Mouse (Mus musculus) embryonic fibroblast, embryonic 13.5 days (primary cell): ENCODE measurements around the gene Cdc42ep1. TPM values are rescaled to one million over a fixed set of nuclear protein-coding genes. Genes with fewer than 3 reads are reported as not detected.

Source experiments
- H3K27ac ChIP-seq: 2 replicates; pipeline ENCODE4 v1.5.1; 2012; ENCODE audit warnings: low read length, control low read depth, inconsistent platforms; ENCODE audit not compliant: insufficient read depth
- H3K4me1 ChIP-seq: 2 replicates; pipeline ENCODE4 v1.6.1; 2011; ENCODE audit warnings: low read length; ENCODE audit not compliant: control insufficient read depth, insufficient read depth
- H3K4me3 ChIP-seq: 2 replicates; pipeline ENCODE4 v1.5.1; 2011; ENCODE audit warnings: mild to moderate bottlenecking, control low read depth, low read length; ENCODE audit not compliant: insufficient read depth
- CTCF ChIP-seq: IDR thresholded peaks from 2 replicates; pipeline ENCODE4 v1.5.1; 2011; ENCODE audit warnings: mild to moderate bottlenecking, control low read depth, low read length, moderate library complexity, borderline replicate concordance; ENCODE audit not compliant: insufficient read depth
- POLR2A ChIP-seq: IDR thresholded peaks from 2 replicates; pipeline ENCODE4 v1.6.1; 2011; ENCODE audit warnings: low read depth, mild to moderate bottlenecking, control low read depth, low read length, moderate library complexity
- polyA plus RNA-seq: library from polyadenylated mRNA; stranded (reverse); fragments of >200 nt; gene quantifications from 2 replicates; pipeline ENCODE4 v1.2.4, GENCODE M21; 2011; ENCODE audit warnings: low read depth; ENCODE audit not compliant: missing spikeins, insufficient read length

Cdc42ep1 gene
- polyA plus RNA-seq, 1 experiment: 26.1 TPM

GRCm38 (mm10) chr15:78859311-78859710 is 16.9 kb downstream of the Cdc42ep1 start:
- TF ChIP-seq POLR2A (no peak), CTCF (no peak)
- no peak overlapping the region for H3K4me3 ChIP-seq
- H3K27ac ChIP-seq: no peak overlapping the region
- no peaks in the 10 kb centered on the region for H3K4me1 ChIP-seq

DNA sequence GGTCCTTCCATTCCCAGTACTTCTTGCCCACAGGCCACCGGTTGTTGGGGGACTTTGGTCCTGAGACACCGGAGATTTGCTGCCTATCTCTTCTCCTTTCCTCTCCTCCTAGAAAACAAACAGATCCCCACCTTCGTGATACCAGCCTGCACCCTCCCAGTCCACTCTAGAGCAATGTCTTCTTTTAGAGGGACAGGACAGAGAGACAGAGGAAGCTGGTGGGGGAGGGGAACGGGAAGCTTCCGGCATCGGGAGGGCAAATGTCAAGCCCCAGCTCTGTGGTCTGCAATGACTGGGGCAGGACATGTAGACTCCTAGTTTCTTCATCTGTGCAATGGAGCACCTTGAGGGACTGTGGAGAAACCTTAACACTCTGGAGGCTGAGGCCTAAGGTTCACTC is 17.3 kb downstream of the Cdc42ep1 start:
- H3K4me1 ChIP-seq: no peaks in the 10 kb centered on the region
- no peak for TF ChIP-seq POLR2A
- no peak for TF ChIP-seq CTCF
- no peak overlapping the region for H3K27ac ChIP-seq
- H3K4me3 ChIP-seq: no peak overlapping the region

DNA sequence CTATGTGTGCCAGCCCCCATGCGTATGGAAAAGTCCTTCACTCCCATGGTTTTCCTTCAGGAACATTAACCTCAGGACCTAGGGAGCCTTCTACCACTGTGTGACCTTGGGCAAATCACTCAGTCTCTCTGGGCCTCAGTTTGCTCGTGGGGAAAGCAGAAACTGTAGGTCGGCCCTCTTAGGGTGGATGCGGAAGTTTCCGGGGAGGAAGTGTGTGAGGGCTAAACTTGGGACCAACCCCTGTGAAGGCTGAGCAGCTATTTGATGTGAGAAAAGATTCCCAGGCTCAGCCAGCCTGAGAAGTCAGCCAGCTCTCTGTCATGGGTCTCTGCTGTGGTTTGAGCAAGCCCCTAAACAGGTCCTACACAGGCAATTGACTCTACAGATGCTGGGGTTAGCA is 19.9 kb downstream of the Cdc42ep1 start:
- H3K4me1 ChIP-seq: no peaks in the 10 kb centered on the region
- TF ChIP-seq CTCF: no peak
- TF ChIP-seq POLR2A: no peak
- no peak overlapping the region for H3K4me3 ChIP-seq
- no peak overlapping the region for H3K27ac ChIP-seq

- Histone ChIP-seq H3K4me1 (0 out of 2 replicates have a peak, but pooled peaks cover 2% of the 10 kb centered on the region), H3K27ac (no peak overlapping the region), H3K4me3 (no peak overlapping the region)
- TF ChIP-seq CTCF: no peak
- TF ChIP-seq POLR2A: no peak
Measured at GRCm38 (mm10) chr15:78863154-78863553, 20.7 kb downstream of the Cdc42ep1 start.

DNA sequence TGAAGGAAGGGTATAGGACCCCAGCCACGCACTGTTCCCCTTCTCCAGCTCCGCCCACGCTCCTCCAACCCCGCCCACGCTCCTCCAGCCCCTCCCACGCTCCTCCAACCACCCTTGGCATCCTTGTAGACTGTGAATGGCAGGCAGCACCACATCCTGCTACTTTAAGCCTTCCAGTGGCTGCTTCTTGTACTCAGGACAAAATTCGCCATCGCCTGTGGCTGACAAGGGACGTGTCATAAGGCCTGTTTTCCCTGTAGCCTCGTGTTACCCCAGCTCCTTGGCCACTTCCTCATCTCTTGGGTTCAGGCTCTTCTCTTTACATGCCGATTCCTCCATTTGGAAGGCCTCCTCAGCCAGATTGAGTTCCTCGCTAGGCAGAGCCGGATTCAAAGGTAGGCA is 21.4 kb downstream of the Cdc42ep1 start:
- H3K4me1 ChIP-seq: peaks cover 6% of the 10 kb centered on the region
- H3K4me3 ChIP-seq: no peak overlapping the region
- H3K27ac ChIP-seq: no peak overlapping the region
- no peak for TF ChIP-seq CTCF
- TF ChIP-seq POLR2A: no peak

DNA sequence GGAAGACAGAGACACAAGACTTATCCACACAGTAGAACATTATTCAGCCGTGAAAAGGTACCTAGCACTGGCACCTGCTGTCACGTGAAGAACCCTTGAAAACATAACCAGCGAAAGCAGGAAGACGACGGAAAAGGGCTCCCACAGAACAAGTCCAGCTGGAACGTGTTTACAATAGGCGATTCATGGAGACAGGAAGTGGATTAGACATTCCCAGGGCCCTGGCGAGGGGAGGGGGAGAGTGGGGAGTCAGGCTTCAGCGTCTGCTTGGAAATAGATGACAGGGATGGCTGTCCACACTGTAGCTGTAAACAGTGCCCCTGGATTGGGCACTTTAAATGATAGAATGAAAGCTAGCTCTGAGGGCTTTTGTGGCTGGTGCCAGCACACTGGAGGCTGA is 26.0 kb downstream of the Cdc42ep1 start:
- TF ChIP-seq POLR2A: no peak
- TF ChIP-seq CTCF: no peak
- Histone ChIP-seq H3K27ac (peak overlapping the region; percentile 65), H3K4me1 (peaks cover 6% of the 10 kb centered on the region), H3K4me3 (no peak overlapping the region)

DNA sequence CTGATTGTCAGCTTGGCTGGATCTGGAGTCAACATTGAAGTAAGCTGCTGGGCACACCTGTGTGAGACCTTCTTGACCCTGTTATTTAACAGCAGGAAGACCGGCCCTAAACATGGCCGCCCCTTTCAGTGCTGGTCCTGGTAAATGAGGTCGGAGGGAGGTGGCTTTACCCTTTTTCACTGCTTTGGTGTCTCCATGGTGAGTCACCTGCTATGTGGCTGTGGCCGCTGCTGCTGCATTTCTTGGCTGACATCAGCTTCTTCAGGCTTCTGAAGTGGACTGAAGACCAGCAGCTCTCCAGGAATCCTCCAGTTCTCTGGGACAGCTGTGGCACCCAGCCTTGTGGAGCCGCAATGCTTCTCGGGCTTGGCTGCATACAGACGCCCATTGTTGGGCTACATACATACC is 26.4 kb downstream of the Cdc42ep1 start:
- TF ChIP-seq CTCF: no peak
- TF ChIP-seq POLR2A: no peak
- Histone ChIP-seq H3K27ac (peak overlapping the region; percentile 65), H3K4me3 (no peak overlapping the region), H3K4me1 (peaks cover 6% of the 10 kb centered on the region)

DNA sequence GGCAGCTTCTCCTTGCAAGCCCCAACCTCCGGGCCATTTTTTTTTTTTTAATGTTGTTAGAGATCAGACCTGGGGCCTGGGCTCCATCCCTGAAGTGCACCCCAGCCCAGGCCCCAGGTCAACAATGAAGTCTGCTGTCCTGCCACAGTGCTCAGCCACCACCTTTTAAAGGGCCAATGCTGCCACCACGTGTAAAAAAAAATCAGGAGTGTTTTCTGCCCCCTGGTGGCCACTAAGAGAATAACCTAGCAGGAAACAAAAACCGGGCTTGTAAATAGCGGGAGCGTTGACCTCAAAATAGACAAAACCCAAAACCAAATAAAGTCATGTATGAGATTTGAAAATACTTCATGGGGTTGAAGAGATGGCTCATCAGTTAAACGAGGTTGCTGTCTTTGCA is 27.4 kb downstream of the Cdc42ep1 start:
- H3K27ac ChIP-seq: no peak overlapping the region
- TF ChIP-seq CTCF (no peak), POLR2A (no peak)
- no peak overlapping the region for H3K4me3 ChIP-seq
- H3K4me1 ChIP-seq: peaks cover 6% of the 10 kb centered on the region

- no peak for TF ChIP-seq CTCF
- TF ChIP-seq POLR2A: no peak
- Histone ChIP-seq H3K4me3 (no peak overlapping the region), H3K27ac (no peak overlapping the region), H3K4me1 (peaks cover 6% of the 10 kb centered on the region)
Measured at GRCm38 (mm10) chr15:78872021-78872608, 29.7 kb downstream of the Cdc42ep1 start.

- Histone ChIP-seq H3K4me1 (no peaks in the 10 kb centered on the region), H3K4me3 (no peak overlapping the region), H3K27ac (no peak overlapping the region)
- TF ChIP-seq POLR2A (no peak), CTCF (no peak)
Measured at GRCm38 (mm10) chr15:78873803-78874435, 31.5 kb downstream of the Cdc42ep1 start.
